Mouse (Mus musculus) right cerebral cortex, postnatal 14 days (tissue): ENCODE measurements around the gene Ifna11.
"Not testable (repeated sequence)": the region's sequence is repeated elsewhere in the genome, so short reads cannot be mapped to it uniquely, and the experiment has no call there.

Source experiments
- DNase-seq: peaks from one replicate; pipeline ENCODE4 v3.0.0; 2022

Gene Ifna11

DNA sequence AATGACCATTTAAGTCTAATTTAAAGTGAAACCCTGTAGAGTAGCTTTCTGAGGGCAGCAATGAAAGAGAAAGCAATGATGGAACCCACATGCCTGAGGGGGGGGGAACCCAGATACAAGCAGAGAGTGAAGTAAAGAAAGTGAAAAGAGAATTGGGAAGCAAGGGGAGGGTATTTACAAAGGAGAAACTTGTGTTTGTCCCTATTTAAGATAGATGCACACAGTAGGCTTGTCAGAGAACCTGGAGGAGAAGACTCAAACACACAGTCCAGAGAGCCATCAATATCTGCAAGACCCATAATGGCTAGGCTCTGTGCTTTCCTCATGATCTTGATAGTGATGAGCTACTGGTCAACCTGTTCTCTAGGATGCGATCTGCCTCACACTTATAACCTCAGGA lies at the start of gene Ifna11:
TSS of gene Ifna11 (plus strand) at position 301 of the 400 bp plus-strand sequence.
- DNase-seq = no peak

DNA sequence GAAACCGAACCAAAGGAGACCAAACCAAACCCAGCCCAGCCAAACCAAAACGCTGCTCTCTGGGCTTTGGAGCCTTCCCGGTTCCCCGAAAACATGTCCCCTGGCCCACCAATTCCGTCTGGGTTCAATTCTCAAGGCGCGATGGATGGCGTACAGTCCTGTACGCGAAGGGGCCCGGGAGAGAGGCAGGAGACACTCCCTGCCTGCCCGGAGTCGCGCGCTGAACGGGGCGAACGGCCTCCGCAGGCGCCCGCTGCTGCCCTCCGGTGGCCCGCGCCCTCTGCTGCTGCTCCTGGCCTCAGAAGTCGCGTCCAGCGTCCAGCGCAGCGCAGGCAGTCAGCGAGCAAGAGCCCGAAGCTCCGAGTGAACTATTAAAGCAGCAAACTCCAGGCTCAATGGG lies 46.2 kb upstream of the Ifna11 start, which contains the start of gene Gm13290:
TSS of gene Gm13290 (plus strand) at position 301 of the 400 bp plus-strand sequence.
- not testable (repeated sequence) for DNase-seq

DNA sequence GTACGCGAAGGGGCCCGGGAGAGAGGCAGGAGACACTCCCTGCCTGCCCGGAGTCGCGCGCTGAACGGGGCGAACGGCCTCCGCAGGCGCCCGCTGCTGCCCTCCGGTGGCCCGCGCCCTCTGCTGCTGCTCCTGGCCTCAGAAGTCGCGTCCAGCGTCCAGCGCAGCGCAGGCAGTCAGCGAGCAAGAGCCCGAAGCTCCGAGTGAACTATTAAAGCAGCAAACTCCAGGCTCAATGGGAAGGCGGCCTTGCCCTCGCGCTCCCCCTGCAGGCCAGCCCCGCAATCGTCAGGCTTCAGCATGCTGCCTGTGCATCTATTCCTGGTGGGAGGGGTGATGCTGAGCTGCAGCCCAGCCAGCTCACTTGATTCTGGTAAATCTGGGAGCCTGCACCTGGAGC lies 43.1 kb upstream of the Ifna11 start, which contains the start of gene Gm13289:
TSS of gene Gm13289 (plus strand) at position 301 of the 400 bp plus-strand sequence.
- DNase-seq = not testable (repeated sequence)

DNA sequence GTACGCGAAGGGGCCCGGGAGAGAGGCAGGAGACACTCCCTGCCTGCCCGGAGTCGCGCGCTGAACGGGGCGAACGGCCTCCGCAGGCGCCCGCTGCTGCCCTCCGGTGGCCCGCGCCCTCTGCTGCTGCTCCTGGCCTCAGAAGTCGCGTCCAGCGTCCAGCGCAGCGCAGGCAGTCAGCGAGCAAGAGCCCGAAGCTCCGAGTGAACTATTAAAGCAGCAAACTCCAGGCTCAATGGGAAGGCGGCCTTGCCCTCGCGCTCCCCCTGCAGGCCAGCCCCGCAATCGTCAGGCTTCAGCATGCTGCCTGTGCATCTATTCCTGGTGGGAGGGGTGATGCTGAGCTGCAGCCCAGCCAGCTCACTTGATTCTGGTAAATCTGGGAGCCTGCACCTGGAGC lies 40.2 kb upstream of the Ifna11 start, which contains the start of gene Gm13272:
TSS of gene Gm13272 (plus strand) at position 301 of the 400 bp plus-strand sequence.
- DNase-seq = not testable (repeated sequence)

DNA sequence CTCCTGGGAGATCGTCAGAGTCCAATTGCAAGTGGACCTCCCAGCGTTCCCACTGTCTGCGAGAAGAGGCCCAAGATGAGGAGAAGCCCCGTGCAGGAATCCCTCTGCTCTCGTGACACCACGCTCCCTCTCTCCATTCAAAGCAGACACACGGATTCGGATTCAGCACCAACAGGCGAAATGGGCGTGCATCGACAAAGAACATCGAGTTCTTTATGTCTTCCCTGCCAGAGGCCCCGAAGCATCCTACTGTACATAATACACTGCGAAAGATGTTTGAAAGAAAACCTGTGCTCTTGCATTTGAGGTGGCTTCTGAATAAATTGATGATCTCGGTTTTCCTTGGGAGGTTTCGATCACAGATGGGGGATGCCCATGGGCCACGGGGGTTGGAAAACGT lies 39.4 kb upstream of the Ifna11 start:
- not testable (repeated sequence) for DNase-seq

DNA sequence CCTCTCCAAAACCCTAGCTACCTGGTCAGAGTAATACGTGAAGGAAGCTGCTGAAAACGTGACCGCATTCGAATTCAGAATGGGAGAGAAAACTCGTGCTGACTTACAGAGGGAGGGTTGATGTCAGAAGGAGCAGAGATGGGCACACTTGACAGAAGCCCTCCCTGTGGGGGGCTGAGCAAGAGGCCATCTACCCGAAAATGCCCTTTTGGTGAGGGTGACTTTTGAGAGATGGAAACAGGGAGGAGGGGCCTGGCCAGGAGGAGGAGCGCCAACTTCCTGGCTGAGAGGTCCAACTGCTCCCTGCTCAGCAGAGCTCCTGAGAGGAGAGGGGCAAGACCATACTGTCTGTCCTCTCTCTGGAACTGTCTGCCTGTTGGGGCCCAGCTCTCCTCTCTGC lies 37.9 kb upstream of the Ifna11 start, which contains the start of gene Ifnz:
TSS of gene Ifnz (plus strand) at position 301 of the 400 bp plus-strand sequence.
- DNase-seq = not testable (repeated sequence)

DNA sequence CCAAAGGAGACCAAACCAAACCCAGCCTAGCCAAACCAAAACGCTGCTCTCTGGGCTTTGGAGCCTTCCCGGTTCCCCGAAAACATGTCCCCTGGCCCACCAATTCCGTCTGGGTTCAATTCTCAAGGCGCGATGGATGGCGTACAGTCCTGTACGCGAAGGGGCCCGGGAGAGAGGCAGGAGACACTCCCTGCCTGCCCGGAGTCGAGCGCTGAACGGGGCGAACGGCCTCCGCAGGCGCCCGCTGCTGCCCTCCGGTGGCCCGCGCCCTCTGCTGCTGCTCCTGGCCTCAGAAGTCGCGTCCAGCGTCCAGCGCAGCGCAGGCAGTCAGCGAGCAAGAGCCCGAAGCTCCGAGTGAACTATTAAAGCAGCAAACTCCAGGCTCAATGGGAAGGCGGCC lies 37.4 kb upstream of the Ifna11 start:
- DNase-seq = not testable (repeated sequence)

DNA sequence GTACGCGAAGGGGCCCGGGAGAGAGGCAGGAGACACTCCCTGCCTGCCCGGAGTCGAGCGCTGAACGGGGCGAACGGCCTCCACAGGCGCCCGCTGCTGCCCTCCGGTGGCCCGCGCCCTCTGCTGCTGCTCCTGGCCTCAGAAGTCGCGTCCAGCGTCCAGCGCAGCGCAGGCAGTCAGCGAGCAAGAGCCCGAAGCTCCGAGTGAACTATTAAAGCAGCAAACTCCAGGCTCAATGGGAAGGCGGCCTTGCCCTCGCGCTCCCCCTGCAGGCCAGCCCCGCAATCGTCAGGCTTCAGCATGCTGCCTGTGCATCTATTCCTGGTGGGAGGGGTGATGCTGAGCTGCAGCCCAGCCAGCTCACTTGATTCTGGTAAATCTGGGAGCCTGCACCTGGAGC lies 34.4 kb upstream of the Ifna11 start, which contains the start of gene Gm13276:
TSS of gene Gm13276 (plus strand) at position 301 of the 400 bp plus-strand sequence.
- not testable (repeated sequence) for DNase-seq

DNA sequence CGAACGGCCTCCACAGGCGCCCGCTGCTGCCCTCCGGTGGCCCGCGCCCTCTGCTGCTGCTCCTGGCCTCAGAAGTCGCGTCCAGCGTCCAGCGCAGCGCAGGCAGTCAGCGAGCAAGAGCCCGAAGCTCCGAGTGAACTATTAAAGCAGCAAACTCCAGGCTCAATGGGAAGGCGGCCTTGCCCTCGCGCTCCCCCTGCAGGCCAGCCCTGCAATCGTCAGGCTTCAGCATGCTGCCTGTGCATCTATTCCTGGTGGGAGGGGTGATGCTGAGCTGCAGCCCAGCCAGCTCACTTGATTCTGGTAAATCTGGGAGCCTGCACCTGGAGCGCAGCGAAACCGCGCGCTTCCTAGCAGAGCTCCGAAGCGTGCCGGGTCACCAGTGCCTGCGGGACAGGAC lies 31.4 kb upstream of the Ifna11 start, which contains the start of gene Gm13277:
TSS of gene Gm13277 (plus strand) at position 231 of the 400 bp plus-strand sequence.
- DNase-seq = peak; percentile 48

DNA sequence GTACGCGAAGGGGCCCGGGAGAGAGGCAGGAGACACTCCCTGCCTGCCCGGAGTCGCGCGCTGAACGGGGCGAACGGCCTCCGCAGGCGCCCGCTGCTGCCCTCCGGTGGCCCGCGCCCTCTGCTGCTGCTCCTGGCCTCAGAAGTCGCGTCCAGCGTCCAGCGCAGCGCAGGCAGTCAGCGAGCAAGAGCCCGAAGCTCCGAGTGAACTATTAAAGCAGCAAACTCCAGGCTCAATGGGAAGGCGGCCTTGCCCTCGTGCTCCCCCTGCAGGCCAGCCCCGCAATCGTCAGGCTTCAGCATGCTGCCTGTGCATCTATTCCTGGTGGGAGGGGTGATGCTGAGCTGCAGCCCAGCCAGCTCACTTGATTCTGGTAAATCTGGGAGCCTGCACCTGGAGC lies 28.5 kb upstream of the Ifna11 start, which contains the start of gene Gm13278:
TSS of gene Gm13278 (plus strand) at position 301 of the 400 bp plus-strand sequence.
- DNase-seq = not testable (repeated sequence)

DNA sequence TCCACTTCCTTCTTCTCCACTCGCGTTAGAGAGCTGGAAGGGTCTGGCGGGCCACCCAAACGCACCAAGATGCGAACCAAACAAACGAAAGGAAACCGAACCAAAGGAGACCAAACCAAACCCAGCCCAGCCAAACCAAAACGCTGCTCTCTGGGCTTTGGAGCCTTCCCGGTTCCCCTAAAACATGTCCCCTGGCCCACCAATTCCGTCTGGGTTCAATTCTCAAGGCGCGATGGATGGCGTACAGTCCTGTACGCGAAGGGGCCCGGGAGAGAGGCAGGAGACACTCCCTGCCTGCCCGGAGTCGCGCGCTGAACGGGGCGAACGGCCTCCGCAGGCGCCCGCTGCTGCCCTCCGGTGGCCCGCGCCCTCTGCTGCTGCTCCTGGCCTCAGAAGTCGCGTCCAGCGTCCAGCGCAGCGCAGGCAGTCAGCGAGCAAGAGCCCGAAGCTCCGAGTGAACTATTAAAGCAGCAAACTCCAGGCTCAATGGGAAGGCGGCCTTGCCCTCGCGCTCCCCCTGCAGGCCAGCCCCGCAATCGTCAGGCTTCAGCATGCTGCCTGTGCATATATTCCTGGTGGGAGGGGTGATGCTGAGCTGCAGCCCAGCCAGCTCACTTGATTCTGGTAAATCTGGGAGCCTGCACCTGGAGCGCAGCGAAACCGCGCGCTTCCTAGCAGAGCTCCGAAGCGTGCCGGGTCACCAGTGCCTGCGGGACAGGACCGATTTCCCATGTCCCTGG lies 25.7 kb upstream of the Ifna11 start, which contains the start of gene Gm13275:
TSS of gene Gm13275 (plus strand) at position 552 of the 740 bp plus-strand sequence.
- DNase-seq = peak; percentile 6

DNA sequence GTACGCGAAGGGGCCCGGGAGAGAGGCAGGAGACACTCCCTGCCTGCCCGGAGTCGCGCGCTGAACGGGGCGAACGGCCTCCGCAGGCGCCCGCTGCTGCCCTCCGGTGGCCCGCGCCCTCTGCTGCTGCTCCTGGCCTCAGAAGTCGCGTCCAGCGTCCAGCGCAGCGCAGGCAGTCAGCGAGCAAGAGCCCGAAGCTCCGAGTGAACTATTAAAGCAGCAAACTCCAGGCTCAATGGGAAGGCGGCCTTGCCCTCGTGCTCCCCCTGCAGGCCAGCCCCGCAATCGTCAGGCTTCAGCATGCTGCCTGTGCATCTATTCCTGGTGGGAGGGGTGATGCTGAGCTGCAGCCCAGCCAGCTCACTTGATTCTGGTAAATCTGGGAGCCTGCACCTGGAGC lies 22.7 kb upstream of the Ifna11 start, which contains the start of gene Gm13279:
TSS of gene Gm13279 (plus strand) at position 301 of the 400 bp plus-strand sequence.
- DNase-seq = not testable (repeated sequence)

DNA sequence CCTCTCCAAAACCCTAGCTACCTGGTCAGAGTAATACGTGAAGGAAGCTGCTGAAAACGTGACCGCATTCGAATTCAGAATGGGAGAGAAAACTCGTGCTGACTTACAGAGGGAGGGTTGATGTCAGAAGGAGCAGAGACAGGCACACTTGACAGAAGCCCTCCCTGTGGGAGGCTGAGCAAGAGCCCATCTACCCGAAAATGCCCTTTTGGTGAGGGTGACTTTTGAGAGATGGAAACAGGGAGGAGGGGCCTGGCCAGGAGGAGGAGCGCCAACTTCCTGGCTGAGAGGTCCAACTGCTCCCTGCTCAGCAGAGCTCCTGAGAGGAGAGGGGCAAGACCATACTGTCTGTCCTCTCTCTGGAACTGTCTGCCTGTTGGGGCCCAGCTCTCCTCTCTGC lies 20.4 kb upstream of the Ifna11 start, which contains the start of gene Gm13285:
TSS of gene Gm13285 (plus strand) at position 301 of the 400 bp plus-strand sequence.
- not testable (repeated sequence) for DNase-seq

DNA sequence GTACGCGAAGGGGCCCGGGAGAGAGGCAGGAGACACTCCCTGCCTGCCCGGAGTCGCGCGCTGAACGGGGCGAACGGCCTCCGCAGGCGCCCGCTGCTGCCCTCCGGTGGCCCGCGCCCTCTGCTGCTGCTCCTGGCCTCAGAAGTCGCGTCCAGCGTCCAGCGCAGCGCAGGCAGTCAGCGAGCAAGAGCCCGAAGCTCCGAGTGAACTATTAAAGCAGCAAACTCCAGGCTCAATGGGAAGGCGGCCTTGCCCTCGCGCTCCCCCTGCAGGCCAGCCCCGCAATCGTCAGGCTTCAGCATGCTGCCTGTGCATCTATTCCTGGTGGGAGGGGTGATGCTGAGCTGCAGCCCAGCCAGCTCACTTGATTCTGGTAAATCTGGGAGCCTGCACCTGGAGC lies 16.8 kb upstream of the Ifna11 start, which contains the start of gene Gm13287:
TSS of gene Gm13287 (plus strand) at position 301 of the 400 bp plus-strand sequence.
- not testable (repeated sequence) for DNase-seq

DNA sequence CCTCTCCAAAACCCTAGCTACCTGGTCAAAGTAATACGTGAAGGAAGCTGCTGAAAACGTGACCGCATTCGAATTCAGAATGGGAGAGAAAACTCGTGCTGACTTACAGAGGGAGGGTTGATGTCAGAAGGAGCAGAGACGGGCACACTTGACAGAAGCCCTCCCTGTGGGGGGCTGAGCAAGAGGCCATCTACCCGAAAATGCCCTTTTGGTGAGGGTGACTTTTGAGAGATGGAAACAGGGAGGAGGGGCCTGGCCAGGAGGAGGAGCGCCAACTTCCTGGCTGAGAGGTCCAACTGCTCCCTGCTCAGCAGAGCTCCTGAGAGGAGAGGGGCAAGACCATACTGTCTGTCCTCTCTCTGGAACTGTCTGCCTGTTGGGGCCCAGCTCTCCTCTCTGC lies 14.5 kb upstream of the Ifna11 start, which contains the start of gene Gm13288:
TSS of gene Gm13288 (plus strand) at position 301 of the 400 bp plus-strand sequence.
- not testable (repeated sequence) for DNase-seq

DNA sequence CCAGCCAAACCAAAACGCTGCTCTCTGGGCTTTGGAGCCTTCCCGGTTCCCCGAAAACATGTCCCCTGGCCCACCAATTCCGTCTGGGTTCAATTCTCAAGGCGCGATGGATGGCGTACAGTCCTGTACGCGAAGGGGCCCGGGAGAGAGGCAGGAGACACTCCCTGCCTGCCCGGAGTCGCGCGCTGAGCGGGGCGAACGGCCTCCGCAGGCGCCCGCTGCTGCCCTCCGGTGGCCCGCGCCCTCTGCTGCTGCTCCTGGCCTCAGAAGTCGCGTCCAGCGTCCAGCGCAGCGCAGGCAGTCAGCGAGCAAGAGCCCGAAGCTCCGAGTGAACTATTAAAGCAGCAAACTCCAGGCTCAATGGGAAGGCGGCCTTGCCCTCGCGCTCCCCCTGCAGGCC lies 14.0 kb upstream of the Ifna11 start:
- DNase-seq = not testable (repeated sequence)

DNA sequence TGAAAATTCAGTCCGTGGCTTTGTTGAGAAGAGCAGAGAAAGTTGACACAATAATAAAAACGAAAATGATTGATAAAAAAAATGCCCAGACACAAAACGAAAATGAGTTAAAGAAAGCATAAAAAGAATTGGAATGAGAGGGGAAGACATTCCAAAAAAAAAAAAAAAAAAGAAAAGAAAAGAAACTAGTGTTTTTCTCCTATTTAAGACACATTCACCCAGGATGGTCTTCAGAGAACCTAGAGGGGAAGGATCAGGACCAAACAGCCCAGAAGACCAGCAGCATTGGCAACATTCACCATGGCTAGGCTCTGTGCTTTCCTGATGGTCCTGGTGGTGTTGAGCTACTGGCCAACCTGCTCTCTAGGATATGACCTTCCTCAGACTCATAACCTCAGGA lies 3.8 kb upstream of the Ifna11 start, which contains the start of gene Ifna7:
TSS of gene Ifna7 (plus strand) at position 301 of the 400 bp plus-strand sequence.
- no peak for DNase-seq

DNA sequence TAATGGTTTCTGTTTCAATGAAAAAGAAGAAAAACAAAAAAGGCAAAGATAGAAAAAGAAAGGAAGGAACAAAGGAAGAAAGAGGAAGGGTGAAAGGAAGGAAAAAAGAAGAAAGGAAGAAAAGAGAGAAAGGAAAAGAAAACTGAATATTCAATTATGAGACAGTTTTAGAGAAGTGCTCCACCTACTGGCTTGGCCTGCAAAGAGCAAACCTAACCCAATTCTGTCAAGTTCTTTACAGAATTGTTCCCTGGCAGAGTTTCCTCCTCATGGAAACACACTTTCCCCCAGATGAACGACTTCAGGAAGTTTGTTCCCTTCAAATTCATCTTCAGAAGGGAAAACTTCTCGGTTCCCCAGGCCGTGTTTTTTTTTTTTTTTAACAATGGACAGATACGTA lies 3.2 kb downstream of the Ifna11 start:
- DNase-seq = no peak

DNA sequence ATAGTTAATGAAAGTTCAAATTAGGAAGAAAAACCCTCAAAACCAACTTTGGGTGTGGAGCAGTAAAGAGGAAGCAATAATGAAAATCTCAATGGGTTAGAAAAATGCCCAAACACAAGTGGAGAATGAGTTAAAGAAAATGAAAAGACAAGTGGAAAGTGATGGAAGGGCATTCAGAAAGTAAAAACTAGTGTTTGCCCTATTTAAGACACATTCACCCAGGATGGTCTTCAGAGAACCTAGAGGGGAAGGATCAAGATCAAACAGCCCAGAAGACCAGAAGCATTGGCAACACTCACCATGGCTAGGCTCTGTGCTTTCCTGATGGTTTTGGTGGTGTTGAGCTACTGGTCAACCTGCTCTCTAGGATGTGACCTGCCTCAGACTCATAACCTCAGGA lies 7.4 kb downstream of the Ifna11 start, which contains the start of gene Ifna6:
TSS of gene Ifna6 (plus strand) at position 301 of the 400 bp plus-strand sequence.
- DNase-seq = not testable (repeated sequence)

DNA sequence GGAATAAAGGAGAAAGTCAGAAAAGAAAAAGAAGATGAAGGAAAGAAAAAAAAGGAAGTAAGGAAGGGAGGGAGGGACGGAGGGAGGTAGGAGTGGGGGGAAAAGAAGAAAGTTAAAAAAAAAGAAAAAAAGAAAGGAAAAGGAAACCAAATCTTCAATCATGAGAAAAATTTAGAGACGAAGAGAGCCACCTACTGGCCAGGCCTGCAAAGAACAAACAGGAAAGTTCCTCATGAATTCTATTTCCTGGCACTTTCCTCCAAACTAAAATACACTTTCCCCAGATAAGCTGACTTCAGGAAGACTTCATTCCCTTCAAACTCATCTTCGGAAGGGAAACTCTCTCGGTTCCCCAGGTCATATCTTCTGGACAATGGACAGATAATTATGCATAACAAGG lies 10.8 kb downstream of the Ifna11 start:
- DNase-seq = peak; percentile 28

DNA sequence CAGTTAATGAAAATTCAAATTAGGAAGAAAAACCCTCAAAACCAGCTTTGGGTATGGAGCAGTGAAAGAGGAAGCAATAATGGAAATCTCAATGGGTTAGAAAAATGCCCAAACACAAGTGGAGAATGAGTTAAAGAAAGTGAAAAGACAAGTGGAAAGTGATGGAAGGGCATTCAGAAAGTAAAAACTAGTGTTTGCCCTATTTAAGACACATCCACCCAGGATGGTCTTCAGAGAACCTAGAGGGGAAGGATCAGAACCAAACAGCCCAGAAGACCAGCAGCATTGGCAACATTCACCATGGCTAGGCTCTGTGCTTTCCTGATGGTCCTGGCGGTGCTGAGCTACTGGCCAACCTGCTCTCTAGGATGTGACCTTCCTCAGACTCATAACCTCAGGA lies 15.5 kb downstream of the Ifna11 start, which contains the start of gene Ifna5:
TSS of gene Ifna5 (plus strand) at position 301 of the 400 bp plus-strand sequence.
- not testable (repeated sequence) for DNase-seq

DNA sequence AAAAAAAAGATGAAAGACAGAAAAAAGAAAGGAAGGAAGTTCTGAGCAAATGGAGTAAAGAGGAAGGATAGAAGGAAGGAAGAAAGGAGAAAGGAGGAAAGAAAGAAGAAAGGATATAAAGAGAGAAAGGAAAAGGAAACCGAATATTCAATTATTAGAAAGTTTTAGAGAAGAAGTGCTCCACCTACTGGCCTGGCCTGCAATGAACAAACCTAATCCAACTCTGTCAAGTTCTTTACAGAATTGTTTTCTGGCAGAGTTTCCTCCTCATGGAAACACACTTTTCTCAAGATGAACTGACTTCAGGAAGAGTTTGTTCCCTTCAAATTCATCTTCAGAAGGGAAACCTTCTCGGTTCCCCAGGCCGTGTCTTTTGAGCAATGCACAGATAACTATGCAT lies 19.1 kb downstream of the Ifna11 start:
- DNase-seq = no peak

DNA sequence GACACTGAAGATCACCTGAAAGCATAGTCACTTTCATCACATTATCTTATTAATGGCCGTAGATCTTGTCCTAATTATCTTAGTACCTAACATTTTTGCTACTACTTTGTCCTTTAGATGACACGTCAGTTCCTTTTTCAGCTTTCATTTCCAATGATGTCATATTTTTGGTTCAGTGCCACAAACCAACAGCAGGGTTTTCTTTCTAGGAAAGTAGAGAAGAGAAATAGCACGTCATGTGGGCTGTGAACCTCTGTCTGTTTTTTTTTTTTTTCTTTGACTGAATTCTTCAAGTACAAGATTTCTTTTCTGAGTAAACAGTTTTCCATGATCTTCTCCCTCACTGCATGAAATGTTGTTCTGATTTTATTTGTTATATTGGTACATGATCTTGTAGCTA lies 20.3 kb downstream of the Ifna11 start:
- no peak for DNase-seq
